Mouse (Mus musculus): ENCODE results near the gene Naa80.

Naa80 gene

DNA sequence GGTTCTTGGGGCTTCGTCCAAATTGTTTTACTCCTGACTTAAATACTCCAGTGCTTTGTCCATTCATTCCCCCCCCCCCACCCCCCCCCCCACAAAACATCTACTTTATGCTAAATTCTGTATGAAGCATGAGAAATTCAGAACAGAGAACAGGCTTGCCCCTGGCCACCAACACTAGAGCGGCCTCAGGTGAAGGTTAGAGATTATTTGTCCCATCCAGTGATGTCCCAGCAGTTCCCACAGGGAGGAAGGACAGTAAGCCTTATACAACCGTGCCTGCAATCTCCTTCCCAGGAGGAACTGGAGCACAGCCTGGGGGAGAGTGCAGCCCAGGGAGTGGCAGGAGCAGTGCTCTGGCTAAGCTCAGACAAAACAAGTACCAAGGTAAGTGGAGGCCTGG, at the start of gene Naa80:
Gene Naa80 (plus strand): TSS at position 301 of the 400 bp plus-strand sequence.
- no peak for DNase-seq (ENCODE audit: low spot score in 2 of 2)

DNA sequence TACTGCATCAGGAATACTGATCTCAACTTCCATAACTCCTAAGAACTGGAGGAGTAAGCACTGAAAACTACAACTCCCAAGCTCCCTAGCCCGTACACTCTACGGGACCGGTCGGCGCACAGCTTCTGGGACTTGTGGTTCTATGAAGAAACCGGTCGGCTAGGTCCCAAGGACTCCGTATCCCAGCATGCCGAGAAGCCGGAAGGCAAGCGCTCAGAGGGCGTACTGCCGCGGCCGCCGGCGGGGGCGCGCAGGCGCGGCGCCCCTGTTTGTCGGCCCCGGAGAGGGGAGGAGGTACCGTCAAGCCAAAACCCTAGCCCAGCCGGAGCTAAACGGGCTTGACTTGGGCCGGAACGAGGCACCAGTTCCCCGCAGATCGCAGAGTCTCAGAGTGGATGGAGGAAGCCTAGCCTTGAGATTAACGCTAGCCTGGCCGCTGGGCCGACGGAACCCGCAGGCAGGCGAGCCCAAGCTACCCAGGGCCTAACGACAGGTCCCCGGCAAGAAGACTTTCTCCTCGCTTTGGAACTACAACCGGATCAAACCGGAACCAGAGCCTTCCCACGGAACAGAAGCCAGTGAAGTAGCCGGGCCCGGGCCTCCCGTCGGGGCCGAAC, 44.8 kb upstream of the Naa80 start, which contains the start of gene Tmem115:
Gene Tmem115 (plus strand): TSS at position 155 of the 617 bp plus-strand sequence.
- peak; percentile 92 to 96 for DNase-seq (ENCODE audit: low spot score in 2 of 2)

DNA sequence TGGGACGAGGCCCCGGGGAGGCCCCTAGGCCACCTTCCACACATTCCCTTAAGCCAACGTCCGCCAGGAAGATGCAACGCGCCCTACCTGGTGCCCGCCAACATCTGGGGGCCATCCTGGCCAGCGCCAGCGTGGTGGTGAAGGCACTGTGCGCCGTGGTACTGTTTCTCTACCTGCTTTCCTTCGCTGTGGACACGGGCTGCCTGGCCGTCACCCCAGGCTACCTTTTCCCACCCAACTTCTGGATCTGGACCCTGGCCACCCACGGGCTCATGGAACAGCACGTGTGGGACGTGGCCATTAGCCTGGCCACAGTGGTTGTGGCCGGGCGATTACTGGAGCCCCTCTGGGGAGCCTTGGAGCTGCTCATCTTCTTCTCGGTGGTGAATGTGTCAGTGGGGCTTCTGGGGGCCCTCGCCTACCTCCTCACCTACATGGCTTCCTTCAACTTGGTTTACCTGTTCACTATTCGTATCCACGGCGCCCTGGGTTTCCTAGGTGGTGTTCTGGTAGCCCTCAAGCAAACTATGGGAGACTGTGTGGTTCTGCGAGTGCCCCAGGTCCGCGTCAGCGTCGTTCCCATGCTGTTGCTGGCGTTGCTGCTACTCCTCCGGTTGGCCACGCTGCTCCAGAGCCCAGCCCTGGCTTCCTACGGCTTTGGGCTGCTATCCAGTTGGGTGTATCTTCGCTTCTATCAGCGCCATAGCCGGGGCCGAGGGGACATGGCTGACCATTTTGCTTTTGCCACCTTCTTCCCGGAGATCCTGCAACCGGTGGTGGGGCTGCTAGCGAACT, 44.1 kb upstream of the Naa80 start:
- DNase-seq (ENCODE audit: low spot score in 2 of 2) = no peak

DNA sequence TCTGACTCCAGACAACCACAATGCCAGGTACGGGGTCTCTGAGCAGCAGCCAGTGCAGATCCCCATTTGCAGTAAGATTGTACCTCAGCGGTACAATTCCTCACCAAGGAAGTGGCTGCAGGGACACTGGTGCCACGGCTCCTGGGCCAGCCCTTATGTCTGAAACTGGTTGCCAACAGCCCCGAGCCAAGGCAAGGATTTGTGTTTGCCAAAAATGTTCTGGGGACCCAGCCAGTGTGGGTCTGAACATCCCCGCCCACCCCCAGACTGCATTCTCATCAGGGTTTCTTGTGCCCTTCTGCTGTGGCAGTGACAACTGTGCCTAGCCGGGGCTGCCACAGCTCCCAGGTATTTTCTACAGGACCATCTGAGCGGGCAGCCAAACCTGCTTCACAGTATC, 40.5 kb upstream of the Naa80 start:
- DNase-seq (ENCODE audit: low spot score in 2 of 2) = no peak

DNA sequence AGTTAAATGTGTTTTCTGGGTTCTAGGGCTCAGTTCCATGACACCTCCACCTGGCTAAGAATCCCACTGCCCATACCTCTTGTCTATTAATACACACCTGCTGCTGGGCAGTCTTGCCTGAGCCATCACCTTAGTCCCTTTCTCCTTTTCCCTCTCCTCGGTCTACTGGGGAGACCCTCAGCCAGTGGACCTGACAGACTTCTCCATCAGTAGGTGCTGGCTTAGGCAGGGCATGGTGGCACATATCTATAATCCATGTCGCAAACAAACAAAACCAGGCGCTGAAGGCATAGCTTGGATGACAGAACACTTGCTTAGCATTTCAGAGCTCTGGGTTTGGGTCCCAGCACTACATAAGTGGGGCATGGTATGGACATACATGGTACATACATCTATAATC, 40.0 kb upstream of the Naa80 start:
- no peak for DNase-seq (ENCODE audit: low spot score in 2 of 2)

DNA sequence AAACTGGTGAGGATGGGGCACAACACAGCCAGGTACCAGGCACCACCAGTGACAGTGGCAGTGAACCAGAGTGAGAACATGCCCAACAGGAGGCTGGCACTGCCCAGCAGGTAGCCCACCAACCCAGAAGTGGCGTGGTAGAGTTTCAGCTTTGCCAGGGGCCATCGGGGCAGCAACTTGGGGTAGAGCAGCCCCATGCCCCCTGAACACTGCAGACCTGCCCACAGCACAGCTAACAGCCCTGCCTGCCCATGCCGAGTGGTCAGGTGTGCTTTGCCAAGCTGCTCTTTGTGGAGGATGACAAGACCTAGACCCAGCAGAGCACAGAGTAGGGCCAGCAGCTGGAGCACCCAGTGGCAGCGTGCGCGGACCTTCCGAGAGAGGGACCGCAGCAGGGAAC, 38.7 kb upstream of the Naa80 start:
- DNase-seq (ENCODE audit: low spot score in 2 of 2) = no peak

DNA sequence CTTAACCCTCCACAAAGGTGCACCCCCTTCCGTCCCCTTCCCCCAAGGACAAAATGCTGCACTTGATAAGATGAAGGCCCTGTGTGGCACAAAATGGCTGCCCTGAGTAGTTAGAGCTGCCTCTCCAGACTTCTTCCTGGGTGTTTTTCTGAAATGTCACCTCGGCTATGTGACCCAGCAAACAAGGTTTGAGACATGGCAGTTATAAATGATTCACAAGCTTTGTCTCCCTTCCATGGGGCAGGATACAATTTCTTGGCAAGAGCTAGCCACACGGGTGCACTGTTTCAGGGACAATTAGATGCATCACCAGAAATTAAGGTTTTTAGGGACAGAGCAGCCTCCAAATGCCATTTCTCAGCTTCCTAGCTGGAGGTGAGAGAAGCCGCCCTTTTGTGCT, 38.3 kb upstream of the Naa80 start:
- no peak for DNase-seq (ENCODE audit: low spot score in 2 of 2)

DNA sequence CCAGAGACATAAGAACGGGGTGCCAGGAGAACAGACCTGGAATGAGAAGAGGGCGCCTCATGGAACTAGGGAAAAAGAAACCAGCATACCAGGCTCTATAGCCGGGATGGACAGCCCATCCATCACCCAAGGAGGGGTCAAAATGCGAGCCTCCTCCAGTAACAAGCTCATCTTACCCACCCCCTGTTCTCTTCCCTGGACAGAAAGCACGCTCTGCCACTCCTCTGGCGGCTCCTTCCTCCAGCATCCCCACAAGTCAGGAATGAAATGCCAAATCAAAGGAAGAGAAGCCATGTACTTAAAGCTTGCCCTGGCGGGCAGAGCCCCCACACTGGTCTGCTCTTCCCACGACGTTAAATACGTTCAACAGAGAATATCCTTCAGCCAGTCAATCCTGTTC, 37.7 kb upstream of the Naa80 start:
- DNase-seq (ENCODE audit: low spot score in 2 of 2) = no peak

DNA sequence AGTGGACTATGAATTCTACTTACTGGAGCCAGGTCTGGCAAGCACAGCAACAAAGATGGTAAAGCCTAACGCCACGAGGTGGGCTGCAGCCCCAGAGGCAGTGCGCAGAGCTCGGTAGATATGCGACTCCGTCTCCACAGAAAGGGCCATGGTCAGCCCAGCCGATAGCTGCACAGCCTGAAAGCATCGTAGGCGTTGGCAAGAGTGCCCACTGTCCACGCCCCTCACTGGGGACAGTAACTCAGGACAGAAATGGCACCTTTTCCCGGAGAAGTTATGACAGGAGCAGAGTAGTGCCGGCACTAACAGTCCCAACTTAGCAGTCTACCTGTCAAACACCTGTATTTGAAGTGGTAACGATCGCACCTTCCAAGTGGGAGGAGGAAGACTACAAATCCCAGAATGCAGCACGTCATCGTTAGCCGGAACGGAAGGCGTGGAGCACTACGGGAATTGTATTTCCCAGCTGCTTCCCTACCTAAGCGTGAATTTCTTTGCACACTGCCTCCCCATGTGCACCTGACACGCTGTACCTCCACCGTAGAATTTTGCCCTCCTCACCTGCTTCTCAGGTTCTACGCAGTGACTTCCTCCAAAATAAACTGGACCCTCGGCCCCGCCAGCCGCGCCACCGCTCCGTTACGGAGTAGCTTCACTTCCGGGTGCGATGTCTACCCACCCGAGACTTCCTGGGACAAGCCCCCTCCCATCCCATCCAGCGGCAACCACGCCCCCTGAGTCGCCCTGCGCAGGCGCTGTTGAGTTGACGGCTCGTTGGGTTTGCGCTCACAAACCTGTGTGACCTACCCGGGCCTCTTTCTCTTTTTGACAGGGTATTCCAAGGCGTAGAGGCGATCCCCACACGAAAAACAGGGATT, 37.0 kb upstream of the Naa80 start, which contains the start of the genes Cyb561d2 and Nprl2:
Gene Cyb561d2 (minus strand): TSS at position 720 of the 878 bp plus-strand sequence.
Gene Nprl2 (plus strand): TSS at position 753 of the 878 bp plus-strand sequence.
- DNase-seq (ENCODE audit: low spot score in 2 of 2) = peak; percentile 95 to 97

DNA sequence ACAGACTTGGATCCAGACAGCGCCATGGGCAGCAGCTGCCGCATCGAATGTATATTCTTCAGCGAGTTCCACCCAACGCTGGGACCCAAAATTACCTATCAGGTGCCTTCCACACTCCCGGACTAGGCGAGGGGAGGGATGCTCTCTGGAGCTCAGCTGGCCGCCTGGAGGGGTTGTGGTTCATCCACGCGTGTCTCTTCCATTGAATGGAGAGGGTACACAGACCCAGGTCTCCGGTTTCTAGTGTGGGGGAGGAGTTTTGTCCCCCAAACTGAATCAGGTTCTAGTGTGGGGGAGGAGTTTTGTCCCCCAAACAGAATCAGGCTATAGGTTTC, 36.4 kb upstream of the Naa80 start:
- DNase-seq (ENCODE audit: low spot score in 2 of 2) = no peak

DNA sequence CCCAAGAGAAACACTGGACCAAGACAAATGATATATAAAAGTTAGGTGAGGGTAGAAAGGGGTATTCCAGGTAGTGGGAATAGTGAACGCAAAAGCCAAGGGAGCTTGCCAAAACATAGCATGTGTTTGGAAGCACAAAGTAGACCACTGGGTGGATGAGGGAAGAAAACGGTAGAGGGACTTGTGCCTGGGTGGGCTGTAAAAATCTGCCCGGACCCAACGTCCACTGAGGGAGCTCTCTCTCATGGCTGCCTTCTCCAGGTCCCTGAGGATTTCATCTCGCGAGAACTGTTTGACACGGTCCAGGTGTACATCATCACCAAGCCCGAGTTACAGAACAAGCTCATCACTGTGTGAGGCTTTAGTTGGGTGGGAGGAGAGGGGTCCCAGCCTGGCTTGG, 36.0 kb upstream of the Naa80 start:
- DNase-seq (ENCODE audit: low spot score in 2 of 2) = no peak

DNA sequence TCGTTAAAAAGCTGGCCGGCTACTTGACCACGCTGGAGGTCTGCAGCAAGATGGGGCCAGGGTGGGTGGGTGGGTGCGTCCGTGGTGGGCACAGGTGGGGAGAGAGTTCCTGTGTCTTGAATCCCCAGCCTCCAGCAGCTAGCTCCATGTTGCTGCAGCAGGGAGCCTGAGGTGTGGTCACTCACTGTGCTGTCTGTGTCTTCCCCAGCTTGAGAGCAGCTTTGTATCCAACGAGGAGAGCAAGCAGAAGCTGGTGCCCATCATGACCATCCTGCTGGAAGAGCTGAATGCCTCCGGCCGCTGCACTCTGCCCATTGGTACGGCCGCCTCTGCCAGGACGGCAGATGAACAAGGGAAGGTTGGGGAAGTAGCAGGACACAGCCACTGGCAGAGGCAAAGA, 35.4 kb upstream of the Naa80 start:
- no peak for DNase-seq (ENCODE audit: low spot score in 2 of 2)

DNA sequence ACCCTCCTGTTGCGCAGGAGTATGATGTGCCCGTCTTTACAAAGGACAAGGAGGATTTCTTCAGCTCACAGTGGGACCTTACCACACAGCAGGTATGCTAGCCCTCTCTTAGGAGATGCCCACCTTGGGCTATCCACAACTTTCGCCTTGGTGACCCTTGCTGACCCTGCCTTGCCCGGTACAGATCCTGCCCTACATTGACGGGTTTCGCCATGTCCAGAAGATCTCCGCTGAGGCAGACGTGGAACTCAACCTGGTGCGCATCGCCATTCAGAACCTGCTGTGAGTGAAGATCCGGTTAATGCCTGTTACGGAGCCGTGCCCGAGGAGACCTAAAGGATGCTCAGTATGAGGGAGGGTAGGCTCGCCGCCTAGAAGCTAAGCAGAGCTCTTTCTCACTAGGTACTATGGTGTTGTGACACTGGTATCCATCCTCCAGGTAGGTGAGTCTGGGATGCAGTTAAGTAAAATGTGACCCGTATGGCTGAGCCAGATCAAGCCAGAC, 34.4 kb upstream of the Naa80 start:
- DNase-seq (ENCODE audit: low spot score in 2 of 2) = no peak

DNA sequence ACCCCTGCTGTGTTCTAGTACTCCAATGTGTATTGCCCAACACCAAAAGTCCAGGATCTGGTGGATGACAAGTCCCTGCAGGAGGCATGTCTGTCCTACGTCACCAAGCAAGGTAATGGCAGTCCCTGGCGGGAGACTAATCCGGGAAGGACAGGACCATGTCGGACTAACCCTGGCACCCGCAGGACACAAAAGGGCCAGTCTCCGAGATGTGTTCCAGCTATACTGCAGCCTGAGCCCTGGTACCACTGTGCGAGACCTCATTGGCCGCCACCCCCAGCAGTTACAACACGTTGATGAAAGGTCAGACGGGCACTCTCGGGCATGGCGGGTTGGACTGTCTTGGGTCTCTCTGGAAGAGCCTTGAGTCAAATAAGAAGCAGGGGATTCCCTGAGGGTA, 34.0 kb upstream of the Naa80 start:
- DNase-seq (ENCODE audit: low spot score in 2 of 2) = no peak

DNA sequence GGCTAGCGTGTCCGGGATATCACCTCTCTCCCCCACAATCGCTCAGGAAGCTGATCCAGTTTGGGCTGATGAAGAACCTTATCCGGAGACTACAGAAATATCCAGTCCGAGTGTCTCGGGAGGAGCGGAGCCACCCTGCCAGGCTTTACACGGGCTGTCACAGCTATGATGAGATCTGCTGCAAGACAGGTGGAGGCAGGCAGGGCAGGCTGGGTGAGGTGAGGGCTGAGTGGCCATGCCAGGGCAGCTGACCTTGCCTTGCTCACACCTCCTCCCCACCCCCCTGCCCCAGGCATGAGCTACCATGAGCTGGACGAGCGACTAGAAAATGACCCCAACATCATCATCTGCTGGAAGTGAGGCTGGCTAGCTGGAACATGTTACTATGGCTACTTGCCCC, 33.5 kb upstream of the Naa80 start:
- DNase-seq (ENCODE audit: low spot score in 2 of 2) = no peak

DNA sequence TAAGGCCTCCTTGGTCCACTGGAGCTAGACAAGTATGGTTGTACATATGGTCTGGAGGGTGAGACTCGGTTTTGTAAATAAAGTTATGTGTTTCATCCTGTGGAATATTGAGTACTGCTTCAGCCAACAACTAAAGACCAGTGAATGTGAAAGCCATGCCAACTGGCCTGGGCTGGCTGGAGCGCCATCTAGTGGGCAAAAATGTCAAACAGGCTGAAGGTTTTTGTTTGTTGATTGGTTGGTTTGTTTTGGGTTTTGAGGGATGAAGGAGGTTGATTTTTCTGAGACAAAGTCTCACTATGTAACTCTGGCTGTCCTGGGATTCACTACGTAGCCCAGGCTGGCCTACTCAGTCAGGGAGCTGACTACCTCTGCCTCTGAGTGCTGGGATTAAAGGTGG, 33.1 kb upstream of the Naa80 start:
- DNase-seq (ENCODE audit: low spot score in 2 of 2) = peak; percentile 61 to 78

DNA sequence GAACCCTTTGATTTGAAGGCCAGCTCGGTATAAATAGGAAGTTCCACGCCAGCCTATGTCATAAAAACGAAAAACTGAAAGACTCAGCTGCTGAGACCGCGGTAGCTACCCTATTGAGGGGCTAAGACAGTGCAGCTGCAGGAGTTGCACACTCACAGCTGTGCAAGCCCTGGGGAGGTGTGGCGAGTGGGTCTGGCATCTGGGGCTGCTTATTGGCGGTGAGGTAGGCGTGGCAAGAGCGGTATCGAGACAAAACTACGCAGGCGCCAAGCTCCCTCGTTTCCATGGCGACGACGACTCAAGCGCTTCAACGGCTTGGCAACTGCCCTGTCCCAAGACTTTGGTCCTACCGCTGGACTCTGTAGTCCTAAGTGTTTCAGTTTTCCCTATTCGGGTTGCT, 31.7 kb upstream of the Naa80 start, which contains the start of gene Zmynd10:
Gene Zmynd10 (plus strand): TSS at position 273 of the 400 bp plus-strand sequence.
- peak; percentile 83 to 91 for DNase-seq (ENCODE audit: low spot score in 2 of 2)

DNA sequence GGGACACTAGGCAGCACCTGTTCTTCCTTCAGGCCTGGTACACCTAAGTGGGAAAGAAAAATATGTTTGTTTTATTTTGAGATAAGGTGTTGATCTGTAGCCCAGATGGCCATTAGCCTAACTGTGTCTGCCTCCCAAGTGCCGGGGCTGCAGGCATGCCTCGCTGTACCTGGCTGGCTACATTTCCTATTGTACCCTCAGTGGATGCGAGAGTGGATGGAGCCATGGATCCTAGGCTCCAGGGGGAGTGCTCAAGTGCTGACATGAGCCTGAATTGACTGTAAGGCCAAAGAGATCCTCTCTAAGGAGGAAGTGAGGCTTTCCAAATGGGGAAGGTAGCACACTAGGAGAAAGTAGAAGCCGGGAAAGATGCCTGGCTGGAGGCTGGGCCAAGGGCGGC, 30.7 kb upstream of the Naa80 start:
- DNase-seq (ENCODE audit: low spot score in 2 of 2) = no peak

DNA sequence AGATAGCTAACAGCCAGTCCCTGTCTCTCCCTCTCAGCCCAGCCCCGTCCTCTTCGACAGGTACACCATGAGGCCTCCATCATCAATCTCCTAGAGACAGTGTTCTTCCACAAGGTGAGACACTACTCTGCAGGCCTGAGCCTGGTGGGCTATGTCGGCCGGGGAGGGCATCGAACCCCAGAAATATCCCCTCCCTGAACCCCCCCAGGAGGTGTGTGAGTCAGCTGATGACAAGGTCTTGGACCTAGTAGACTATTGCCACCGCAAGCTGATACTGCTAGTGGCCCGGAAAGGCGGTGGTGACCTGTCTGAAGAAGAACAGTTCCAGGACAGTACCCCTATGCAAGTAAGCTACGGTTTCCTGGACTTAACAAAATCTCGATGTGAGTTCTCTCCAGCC, 29.9 kb upstream of the Naa80 start:
- DNase-seq (ENCODE audit: low spot score in 2 of 2) = no peak

DNA sequence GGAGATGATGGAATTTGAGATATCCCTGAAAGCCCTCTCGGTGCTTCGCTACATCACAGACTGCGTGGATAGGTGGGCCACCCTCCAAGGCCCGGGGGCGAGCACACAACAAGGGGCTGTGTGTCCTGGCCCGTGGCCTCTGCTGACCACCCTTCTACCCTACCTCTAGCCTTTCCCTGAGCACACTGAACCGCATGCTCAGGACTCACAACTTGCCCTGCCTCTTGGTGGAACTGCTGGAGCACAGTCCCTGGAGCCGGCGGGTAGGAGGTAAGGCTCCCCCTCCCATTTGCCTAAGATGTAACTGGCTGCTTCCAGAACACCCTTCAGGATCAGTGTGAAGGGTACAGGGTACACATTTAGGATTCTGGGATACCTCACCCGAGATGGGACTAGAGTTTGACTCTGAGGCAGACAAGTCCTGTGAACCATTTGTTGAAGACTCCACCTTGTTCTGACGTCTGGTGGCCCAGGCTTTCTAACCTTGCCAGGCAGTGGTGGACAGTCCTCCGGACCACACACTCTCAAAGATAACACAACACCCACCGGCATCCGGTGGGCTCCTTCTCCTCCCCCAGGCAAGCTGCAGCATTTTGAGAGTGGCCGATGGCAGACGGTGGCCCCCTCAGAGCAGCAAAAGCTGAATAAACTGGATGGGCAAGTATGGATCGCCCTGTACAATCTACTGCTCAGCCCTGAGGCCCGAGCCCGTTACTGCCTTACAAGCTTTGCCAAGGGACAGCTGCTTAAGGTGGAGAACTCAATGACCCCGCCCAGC, 29.2 kb upstream of the Naa80 start:
- DNase-seq (ENCODE audit: low spot score in 2 of 2) = no peak

DNA sequence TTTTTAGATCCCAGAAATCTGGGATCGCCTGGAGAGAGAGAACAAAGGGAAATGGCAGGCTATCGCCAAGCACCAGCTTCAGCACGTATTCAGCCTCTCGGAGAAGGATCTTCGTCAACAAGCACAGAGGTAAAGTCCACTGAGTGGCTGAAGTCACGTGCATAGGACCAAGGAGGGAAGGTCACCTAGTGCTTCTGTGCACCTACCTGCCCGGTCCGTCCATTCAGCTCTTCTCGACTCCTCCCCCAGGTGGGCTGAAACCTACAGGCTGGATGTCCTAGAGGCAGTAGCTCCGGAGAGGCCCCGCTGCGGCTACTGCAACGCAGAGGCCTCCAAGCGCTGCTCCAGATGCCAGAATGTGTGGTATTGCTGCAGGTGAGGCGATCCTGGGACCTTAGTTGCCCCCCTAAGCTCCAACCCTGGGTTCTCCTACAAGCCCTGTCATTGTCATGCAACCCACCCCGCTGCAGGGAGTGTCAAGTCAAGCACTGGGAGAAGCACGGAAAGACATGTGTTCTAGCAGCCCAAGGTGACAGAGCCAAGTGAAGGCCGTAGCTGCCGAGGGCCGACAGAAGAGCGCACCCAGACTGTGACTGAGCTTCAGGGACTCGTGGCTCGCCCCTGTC, 28.1 kb upstream of the Naa80 start:
- DNase-seq (ENCODE audit: low spot score in 2 of 2) = no peak
